Mouse (Mus musculus) B cell, adult 2 months (primary cell): ENCODE data around the gene Pip5kl1.
A peak's percentile ranks its signal among the peaks of the same experiment; 100 is the strongest.

ENCODE experiments used
- DNase-seq, 2 experiments: peaks; one replicate each; pipeline ENCODE4 v3.0.0; 2022

Gene Pip5kl1

GRCm38 (mm10) chr2:32617109-32617508 lies 42.5 kb downstream of the Pip5kl1 start:
- no peak for DNase-seq

GRCm38 (mm10) chr2:32617601-32618000 lies 43.0 kb downstream of the Pip5kl1 start:
- peak; percentile 37 to 38 for DNase-seq

DNA sequence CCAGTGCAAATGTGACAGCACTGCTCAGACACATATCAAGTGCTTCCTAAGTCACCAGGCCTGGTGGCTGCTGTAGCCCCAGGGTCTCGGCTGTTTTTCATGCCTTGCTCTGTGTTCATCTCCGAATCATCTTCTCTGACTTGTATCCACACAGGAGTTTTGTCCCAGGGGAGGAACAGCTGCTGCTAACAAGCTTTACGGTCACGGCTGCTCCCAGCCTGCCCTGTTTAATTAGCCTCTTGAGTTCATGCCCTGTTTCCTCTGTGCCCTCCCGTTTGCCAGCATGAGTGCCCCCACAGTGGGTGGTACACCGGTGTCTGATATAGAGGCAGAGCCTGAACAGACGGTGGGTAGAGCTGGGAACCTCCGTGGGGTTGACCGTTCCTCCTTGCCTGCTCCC lies 43.5 kb downstream of the Pip5kl1 start:
- no peak for DNase-seq

DNA sequence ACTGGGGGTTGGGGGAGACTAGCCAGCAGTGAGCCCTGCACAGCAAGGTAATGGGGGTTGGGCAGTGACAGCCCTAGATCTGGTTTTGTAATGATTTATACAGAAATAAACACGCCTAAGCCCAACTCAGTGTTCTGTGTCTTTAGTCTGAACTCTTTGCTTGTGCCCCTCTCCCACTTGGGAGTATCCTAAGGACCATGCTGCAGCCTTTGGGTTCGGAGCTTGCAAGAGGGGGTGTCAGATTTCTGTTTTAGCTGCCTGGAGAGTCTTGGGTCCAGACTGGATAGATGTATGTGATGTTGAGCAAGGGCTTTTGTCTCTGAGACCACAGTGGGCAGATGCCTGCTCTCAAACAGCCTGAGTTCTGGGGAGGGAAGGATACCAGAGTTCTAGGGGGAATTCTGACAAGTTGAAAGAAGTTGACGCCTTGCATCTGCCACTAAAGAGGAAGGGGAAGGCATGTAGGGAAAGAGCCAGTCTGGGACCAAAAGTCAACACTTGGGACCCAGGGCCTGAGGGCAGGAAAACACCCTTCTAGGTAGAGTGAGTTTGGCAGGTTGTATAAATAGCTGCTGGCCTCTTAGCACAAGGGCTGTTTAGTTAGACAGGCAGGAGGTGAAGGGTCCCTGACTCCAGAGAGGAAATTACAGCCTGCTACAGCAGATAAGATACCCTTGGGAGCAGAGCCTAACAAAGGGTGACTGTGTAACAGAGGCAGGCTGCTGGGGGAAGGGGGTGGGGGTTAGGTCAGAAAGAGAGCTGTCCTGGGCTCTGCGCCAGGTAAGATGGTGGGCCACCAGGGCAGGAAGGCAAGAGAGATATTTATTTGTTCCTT lies 46.3 kb downstream of the Pip5kl1 start:
- no peak for DNase-seq

DNA sequence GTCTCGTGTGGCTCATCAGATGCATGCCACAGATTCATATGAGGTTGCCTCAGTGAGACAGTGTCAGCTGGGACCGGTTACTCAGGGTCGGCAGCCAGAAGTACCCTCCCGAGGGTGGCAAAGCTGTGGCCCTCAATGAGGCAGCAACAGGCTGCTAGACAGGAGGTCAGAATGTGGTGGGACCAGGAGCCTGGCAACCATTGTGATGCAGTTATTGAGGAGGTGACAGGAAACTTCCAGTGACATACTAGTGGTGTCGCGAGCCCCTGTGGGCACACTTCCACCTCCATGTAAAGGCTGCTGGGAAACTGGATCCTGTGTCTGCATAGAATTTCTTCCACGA lies 46.9 kb downstream of the Pip5kl1 start, which contains the start of gene Ak1:
TSS of gene Ak1 (plus strand) at position 242 of the 343 bp plus-strand sequence.
- DNase-seq = no peak

- DNase-seq = no peak
Measured at GRCm38 (mm10) chr2:32624111-32624748, 49.6 kb downstream of the Pip5kl1 start.

DNA sequence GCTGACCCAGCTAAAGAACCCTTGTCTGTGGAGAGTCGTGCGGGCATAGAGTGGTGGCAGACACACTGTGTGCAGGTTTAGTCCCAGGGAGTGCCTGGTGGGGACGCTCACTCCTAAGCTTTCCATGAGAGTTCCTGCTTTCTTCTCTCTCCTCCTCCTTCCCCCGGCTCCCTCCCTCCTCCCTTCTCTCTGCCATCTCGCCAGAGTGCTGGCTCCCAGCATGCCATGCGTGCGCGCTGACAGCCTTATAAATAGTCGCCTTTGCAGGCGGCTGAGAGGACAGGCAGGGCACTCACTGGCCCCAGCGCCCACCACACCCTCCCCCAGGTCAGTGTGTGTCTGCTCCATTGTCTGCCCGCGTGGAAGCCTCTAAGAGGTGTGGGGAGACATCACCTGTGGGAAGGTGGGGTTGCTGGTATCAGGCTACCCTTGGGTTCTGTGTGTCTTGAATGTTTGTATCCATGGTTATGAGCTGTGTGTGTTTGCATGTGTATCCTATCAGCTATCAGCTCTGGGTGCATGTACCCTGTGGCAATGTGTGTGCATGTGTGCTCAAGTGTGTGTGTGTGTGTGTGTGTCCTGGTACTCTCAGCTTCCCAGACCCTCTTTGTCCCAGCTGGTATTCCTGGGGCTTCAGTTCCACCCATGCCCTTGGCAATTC lies 50.7 kb downstream of the Pip5kl1 start:
- no peak for DNase-seq

DNA sequence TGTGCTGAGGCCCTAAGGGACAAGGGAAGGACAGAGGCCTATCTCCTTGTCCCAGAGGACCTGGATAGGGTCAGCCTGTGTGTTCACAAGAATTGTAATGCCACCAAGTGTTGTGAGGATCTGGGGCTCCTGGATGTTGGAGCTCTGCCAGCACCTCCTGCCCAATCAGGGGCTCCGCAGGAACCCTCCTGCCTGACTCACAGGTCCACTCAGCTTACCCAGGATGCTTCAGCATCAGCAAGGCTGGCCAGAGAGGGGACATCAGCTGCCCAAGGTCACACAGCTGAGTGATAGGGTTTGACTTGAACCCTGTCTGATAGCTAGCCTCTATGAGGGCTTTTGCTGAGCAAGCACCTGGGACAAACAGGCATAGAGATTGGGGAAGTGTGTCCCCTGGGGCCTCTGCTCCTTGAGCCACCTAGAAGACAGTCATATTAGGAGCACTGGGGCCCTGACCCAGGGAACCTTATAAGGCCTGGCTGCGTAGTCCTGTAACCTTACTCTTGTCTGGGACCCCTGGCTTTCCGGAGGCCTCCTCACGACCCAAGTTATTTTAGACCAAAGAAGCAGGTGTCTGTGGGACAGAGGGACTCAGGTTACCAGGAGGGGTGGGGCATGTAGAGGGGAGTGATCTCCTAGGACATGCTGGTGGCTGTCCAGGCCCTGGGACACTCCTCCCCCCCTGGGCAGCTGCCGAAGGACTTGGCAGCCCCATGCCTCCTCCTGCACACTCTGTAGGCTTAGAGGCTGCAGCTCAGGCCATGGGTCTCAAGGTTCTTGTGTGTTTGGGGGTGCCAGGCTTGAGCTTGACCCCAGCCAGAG lies 51.5 kb downstream of the Pip5kl1 start:
- no peak for DNase-seq

GRCm38 (mm10) chr2:32627266-32628043 lies 52.9 kb downstream of the Pip5kl1 start:
- no peak for DNase-seq

- no peak for DNase-seq
Measured at GRCm38 (mm10) chr2:32628044-32628550, 53.5 kb downstream of the Pip5kl1 start.

DNA sequence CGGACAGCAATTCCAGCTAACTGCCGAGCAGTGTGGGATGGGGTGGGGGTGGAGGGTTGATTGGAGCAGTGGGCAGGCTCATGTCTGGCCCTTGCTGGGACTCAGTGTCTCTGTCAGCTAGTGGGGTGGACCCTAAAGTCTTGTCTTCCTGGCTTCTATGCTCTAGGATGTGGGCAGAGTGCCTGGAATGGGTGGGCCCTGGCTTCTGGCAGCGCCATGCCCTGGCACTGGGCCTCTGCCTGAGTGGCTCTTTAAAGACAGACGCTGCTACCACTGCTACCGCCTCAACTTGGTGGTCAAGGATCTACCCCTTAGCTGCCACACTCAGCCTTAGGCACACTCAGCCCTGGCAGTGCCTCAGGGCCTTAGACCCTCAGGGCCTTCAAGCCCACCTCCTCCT lies 54.1 kb downstream of the Pip5kl1 start:
- no peak for DNase-seq

GRCm38 (mm10) chr2:32629276-32629976 lies 54.8 kb downstream of the Pip5kl1 start:
- DNase-seq = no peak

- no peak for DNase-seq
Measured at GRCm38 (mm10) chr2:32630036-32630435, 55.4 kb downstream of the Pip5kl1 start.

GRCm38 (mm10) chr2:32631046-32631445 lies 56.4 kb downstream of the Pip5kl1 start:
- no peak for DNase-seq

DNA sequence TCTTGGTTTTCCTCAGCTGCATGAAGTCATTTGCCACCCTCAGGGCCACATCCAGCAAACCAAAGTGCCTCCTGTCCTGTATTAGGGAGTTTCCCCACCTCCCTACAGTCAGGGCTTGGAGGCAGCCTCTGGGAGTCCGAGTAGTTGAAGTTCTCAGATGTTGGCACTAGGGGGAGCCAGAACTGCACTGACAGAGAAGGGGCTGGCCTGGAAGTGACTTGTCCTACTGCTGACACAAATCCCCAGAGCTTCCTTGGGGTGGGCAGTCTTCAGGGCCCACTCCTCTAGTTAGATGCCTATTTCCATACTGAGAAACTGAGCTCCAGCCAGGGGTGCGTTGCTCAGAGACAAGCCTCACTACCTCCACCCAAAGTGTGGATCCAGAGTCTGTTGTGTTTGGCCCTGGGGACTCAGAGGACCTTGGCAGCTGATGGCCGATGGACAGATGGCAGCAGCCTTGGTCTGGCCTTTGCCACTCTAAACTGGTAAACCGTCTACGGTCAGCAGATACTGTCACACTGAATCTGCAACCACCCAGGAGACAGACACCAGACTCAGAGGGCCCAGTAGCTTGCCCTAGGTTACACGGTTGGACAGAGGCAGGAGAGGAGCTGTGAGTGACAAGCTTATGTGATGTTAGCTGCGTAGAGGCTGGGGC lies 57.3 kb downstream of the Pip5kl1 start:
- peak; percentile 86 to 87 for DNase-seq
